Mouse (Mus musculus) yolk sac, embryonic 10.5 days (tissue): ENCODE results near the gene Lin54.
"Not testable (repeated sequence)": the region's sequence is repeated elsewhere in the genome, so short reads cannot be mapped to it uniquely, and the experiment has no call there.

Source experiments
- DNase-seq: peaks from one replicate; pipeline ENCODE4 v3.0.0-alpha.2; 2017; ENCODE audit warnings: low spot score

The Lin54 gene

DNA sequence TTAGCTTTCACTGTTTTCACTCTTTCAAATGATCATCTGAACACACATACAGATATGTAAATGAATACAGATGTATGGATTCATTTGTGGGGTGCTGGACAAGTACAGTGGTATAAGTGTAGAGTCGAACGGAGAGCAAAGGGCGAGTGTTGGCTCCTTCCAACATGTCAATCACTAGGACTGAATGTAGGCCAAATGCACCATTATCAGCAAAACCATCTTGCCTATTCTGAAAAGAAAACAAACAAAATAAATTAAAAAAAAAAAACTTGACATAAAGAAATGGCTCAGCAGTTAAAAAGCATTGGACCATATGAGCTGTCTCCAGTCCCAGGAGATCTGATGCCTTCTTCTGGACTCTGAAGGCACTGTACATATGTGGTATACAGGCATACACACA lies 12.2 kb downstream of the Lin54 start:
- no peak for DNase-seq

DNA sequence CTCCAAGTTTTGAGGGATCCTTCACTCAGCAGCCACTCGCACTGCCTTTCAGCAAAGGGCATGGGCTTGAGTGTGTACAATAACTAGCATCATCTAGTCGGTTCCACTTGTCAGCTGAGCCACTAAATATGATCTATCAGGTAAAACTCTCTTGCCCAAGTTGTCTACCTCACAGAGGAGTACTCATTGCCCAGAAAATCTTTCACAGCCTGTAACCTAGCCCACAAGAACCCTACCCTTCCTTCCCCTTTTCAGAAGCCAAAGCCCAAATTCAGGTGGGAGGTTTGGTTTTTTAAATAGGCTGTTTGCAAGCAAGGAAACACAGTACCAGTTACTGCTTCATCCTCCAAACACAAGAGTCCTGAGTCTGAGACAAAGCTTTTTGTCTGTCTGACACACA lies 13.3 kb downstream of the Lin54 start:
- no peak for DNase-seq

- DNase-seq = no peak
Measured at GRCm38 (mm10) chr5:100483569-100483968, 16.9 kb downstream of the Lin54 start.

- DNase-seq = no peak
Measured at GRCm38 (mm10) chr5:100477604-100478003, 22.8 kb downstream of the Lin54 start.

DNA sequence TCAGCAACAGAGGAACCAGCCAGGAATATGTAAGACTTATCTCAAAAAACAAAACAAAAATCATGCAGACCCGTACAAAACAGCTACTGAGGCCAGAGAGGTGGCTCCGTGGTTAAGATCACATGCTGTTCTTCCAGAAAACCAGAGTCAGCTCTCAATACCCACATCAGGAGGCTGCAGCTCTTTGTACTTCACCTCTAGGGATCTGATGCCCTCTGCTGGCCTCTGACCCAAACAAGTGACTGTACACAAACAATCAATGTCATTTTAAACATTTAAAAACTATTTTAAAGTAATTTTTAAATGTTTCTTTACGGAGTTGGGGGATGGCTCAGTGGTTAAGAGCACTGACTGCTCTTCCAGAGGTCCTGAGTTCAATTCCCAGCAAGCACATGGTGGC lies 24.1 kb downstream of the Lin54 start:
- DNase-seq = no peak

- DNase-seq = no peak
Measured at GRCm38 (mm10) chr5:100467336-100467735, 33.1 kb downstream of the Lin54 start.

DNA sequence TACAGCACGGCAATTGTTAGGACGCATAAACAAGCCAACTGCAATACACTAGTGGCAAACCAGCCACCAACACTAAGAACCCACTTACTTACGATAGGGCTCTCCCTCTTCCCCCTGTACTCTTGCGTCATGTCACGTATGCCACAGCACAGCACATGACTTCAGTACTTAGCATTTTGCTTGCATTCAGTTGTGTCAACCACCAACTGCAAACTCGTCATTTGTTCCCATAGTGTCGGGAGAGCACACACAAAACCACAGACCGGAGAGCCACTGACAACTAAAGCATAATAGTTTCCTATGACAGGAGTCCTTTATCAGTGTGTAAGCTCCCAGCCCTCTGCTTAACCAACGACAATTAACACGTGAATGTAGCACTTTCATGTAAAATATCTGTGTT lies 33.8 kb downstream of the Lin54 start:
- no peak for DNase-seq

GRCm38 (mm10) chr5:100462374-100462773 lies 38.1 kb downstream of the Lin54 start:
- no peak for DNase-seq

DNA sequence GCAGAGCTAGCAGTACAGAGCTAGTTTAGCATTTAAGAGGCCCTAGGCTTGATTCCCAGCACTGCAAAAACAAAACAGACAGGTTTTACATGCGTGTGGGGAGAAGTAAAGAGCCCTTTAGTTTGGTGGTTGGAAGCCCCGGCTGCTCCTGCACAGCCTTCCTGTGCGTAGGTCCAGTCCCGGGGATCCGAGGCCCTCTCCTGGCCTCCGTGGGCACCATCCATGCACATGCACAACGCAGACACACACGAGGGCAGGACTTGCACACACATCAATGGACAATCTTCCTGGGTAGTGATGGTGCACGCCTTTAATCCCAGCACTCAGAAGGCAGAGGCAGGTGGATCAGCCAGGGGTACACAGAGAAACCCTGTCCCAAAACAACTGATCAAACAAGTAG lies 38.9 kb downstream of the Lin54 start:
- DNase-seq = no peak

- DNase-seq = no peak
Measured at GRCm38 (mm10) chr5:100459468-100459867, 41.0 kb downstream of the Lin54 start.

DNA sequence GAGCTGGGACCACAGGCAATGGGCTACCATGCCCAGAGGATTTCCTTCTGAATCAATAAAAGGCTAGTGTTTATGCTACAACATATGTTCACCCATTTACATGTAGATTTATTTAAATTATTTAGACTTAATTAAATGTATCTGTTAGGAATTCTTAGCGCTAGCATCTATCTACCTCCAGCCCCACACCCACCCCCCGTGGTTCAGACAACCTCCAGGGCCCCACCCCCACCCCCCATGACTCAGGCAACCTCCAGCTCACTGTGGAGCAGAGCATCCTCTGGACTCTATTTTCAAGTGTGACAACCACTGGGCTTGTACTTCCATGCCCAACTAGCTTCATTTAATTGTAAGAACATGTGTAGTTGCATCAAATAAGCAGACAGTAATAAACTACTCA lies 48.6 kb downstream of the Lin54 start:
- no peak for DNase-seq

DNA sequence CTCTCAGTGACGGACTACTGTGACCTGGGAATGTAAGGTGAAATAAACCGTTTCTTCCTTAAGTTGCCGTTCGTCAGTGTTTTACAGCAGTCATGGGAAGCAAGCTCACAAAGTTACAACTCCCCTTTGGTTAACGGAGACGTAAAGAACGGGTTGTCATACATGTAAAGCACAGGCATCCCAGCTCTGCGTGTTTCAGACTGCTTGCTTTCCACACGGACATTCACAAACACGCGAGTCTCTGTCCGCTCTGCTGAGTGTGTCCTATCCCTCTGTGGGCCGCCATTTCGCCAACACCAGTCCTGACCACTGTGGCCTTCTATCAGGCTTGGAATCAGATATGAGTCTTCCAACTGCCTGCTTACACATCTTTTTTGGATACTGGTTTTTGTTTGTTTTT lies 61.6 kb downstream of the Lin54 start:
- no peak for DNase-seq

DNA sequence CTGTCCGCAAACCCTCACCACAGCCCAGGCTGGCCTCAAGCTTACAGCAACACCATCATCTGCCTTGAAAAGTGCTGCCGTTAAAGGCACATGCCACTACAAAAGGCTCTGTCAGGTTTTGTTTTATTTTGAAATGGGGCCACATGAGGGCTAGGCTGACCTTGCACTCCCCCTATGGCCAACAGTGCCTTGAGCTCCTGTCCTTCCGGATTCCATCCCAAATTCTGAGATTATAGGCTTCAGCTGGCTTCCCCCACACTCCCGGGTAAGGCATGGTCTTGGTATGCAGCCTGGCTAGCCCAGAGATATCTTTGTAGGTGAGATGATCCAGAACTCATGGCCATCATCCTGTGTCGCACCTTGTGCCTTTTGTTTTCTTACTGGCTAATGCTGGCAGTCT lies 62.5 kb downstream of the Lin54 start:
- DNase-seq = no peak

DNA sequence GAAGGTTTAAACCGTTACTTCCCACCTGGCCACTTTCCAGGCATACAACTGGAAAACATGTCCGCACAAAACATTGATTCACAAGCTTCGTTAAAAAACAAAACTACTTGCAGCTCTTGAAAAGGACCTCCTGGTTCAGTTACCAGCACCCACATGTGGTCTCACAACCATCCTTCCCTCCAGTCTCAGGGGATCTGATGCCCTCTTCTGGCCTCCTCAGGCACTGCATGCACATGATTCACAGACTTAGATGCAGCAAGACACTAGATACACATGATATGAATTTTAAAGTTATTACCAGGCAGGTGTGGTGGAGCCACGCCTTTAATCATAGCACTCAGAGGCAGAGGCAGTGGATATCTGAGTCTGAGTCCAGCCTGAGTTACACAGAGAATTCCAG lies 63.4 kb downstream of the Lin54 start:
- no peak for DNase-seq

DNA sequence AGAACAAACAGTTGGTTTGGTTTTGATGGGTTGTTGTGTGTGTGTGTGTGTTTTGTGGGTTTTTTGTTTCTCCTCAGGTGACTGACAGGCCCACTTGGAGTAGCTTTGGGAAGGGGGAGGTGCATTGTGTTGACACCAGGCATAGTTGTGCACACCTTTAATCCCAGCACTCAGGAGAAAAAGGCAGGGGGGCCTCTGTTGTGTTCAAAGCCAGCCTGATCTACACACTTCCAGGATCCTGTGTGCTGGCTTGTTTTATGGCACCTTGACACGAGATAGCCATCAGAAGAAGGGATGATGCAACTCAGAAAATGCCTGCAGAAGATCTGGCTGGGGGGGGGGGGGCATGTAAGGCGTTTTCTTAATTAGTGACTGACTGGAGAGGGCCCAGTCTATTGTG lies 69.5 kb downstream of the Lin54 start:
- no peak for DNase-seq

DNA sequence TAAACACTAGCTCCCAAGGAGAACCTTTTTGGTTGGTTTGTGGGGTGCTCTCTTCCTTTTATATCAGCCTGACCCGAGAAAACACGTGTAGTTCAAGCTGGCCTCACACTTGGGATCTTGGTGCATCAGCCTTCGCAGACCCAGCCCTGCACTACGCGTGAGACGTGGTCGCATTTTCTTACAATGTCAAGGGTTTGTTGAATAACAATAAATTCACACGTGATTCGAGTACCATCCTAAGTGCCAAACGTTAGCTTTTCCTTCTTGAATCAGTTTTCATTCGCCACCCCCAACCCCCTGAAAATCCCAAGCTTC lies 70.4 kb downstream of the Lin54 start:
- no peak for DNase-seq

DNA sequence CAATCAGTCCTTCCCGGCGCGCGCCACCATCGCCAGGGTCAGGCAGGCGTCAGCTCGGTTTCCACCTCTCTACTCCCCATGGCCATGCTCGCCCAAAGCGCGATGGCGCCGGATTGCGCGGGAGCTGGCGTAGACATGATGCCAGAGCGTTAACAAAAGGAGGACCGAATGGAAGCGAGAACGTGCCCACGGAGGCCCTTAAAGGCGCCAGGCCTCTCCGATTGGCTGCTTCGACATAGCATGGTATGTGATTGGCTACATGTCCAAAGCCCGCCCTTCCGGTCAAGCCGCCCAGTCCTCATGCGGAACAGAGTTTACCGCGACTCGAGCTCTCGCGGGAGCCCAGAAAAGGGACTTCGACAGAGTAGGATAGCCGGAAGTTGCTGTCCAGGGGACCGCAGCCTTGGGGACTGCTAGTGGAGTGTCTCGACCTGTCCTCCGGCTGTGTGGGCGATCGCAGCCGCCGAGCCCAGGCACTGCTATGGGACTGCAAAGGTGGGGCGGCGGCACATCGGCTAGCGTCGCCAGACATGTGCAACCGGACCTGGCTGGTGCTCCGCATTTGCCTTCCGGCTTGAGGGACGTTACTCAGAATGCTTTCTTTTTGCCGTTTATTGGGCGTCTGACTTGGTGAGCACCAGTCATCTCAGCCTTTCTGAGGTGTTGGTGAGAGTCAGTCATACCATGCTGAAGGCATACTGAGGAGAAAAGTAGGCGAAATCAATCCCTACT lies 70.9 kb downstream of the Lin54 start:
- DNase-seq = peak; percentile 97

GRCm38 (mm10) chr5:100428734-100429343 lies 71.6 kb downstream of the Lin54 start:
- DNase-seq = no peak

GRCm38 (mm10) chr5:100428031-100428733 lies 72.3 kb downstream of the Lin54 start:
- DNase-seq = no peak

DNA sequence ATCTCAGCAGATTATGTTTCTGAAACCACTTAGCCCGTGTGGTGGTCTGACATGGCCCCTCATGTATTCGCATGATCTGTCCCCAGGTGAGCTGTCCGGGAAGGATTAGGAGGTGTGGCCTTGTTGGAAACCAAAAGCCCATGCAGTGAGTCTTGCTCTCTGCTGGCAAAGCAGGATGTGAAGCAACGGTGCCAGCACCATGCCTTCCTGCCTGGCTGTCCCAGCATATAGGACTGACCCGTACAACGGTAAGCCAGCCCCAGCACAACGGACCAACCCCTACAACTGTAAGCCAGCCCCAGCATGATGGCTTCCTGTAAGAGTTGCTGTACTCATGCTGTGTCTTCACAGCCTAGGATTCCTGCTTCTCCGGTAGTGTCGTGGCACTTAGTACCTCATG lies 73.2 kb downstream of the Lin54 start:
- no peak for DNase-seq

GRCm38 (mm10) chr5:100425823-100426222 lies 74.6 kb downstream of the Lin54 start:
- not testable (repeated sequence) for DNase-seq

DNA sequence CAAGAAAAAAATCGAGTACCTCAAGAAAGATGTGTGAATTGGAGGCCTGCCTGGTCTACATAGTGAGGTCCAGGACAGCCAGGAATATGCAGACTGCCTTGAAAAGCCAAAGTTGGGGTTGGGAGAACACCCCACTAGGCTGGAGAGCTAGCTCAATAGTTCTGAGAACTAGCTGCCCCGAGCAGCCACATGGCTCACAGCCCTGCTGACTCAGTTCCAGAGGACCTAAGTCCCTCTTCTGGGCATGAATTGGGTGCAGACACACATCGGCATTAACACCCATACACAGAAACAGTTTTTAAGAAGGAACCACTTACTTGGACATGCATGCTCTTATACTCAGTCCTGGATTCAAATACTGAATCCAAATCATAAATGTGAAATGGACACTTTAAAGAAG lies 76.2 kb downstream of the Lin54 start:
- DNase-seq = no peak

- no peak for DNase-seq
Measured at GRCm38 (mm10) chr5:100423626-100424025, 76.8 kb downstream of the Lin54 start.

GRCm38 (mm10) chr5:100418861-100419260 lies 81.6 kb downstream of the Lin54 start:
- no peak for DNase-seq
